Mouse (Mus musculus) bone marrow macrophage, adult 2 months (primary cell): ENCODE measurements around the gene Obscn. TPM values are rescaled to one million over a fixed set of nuclear protein-coding genes. Genes with fewer than 3 reads are reported as not detected.

Experiments used
- H3K27ac ChIP-seq: 2 replicates; pipeline ENCODE4 v1.5.1; 2012; ENCODE audit warnings: low read depth, low read length; ENCODE audit not compliant: insufficient read depth
- H3K4me1 ChIP-seq: 2 replicates; pipeline ENCODE4 v1.6.1; 2012; ENCODE audit warnings: low read length; ENCODE audit not compliant: control insufficient read depth, insufficient read depth
- H3K4me3 ChIP-seq: 2 replicates; pipeline ENCODE4 v1.5.1; 2012; ENCODE audit warnings: mild to moderate bottlenecking, low read length, moderate library complexity; ENCODE audit not compliant: insufficient read depth
- CTCF ChIP-seq: IDR thresholded peaks from 2 replicates; pipeline ENCODE4 v1.5.1; 2012; ENCODE audit warnings: low read depth, mild to moderate bottlenecking, low read length, moderate library complexity
- POLR2A ChIP-seq: IDR thresholded peaks from 2 replicates; pipeline ENCODE4 v1.6.1; 2012; ENCODE audit warnings: mild to moderate bottlenecking, low read depth, low read length, borderline replicate concordance
- polyA plus RNA-seq: library from polyadenylated mRNA; stranded (reverse); fragments of >200 nt; gene quantifications from 2 replicates; pipeline ENCODE4 v1.2.4, GENCODE M21; 2012; ENCODE audit not compliant: missing spikeins, insufficient read depth, insufficient read length

Obscn gene
- polyA plus RNA-seq, 1 experiment = not detected

GRCm38 (mm10) chr11:59149302-59149701 is 13.1 kb upstream of the Obscn start:
- Histone ChIP-seq H3K27ac (no peak overlapping the region), H3K4me1 (no peaks in the 10 kb centered on the region), H3K4me3 (no peak overlapping the region)
- TF ChIP-seq POLR2A (no peak), CTCF (no peak)

GRCm38 (mm10) chr11:59142962-59143361 is 6.8 kb upstream of the Obscn start:
- no peak overlapping the region for H3K27ac ChIP-seq
- TF ChIP-seq CTCF = no peak
- peaks cover 2% of the 10 kb centered on the region; the same call in 1 of the 2 replicates for H3K4me1 ChIP-seq
- no peak overlapping the region for H3K4me3 ChIP-seq

GRCm38 (mm10) chr11:59141772-59142370 is 5.7 kb upstream of the Obscn start:
- TF ChIP-seq CTCF = no peak
- TF ChIP-seq POLR2A = no peak
- H3K27ac ChIP-seq = no peak overlapping the region

GRCm38 (mm10) chr11:59138537-59139486 is 2.6 kb upstream of the Obscn start:
- peaks cover 2% of the 10 kb centered on the region; the same call in 1 of the 2 replicates for H3K4me1 ChIP-seq
- no peak for TF ChIP-seq POLR2A
- no peak for TF ChIP-seq CTCF
- H3K27ac ChIP-seq = no peak overlapping the region

More at GRCm38 (mm10) chr11:59141772-59142370, 5.7 kb upstream of the Obscn start:
- peak overlapping the region; percentile 27; the same call in 1 of the 2 replicates for H3K4me3 ChIP-seq
- peaks cover 2% of the 10 kb centered on the region; the same call in 1 of the 2 replicates for H3K4me1 ChIP-seq

GRCm38 (mm10) chr11:59136994-59137706 is 948 bp upstream of the Obscn start:
- no peak overlapping the region for H3K4me3 ChIP-seq

More at GRCm38 (mm10) chr11:59138537-59139486, 2.6 kb upstream of the Obscn start:
- no peak overlapping the region for H3K4me3 ChIP-seq

GRCm38 (mm10) chr11:59135051-59135820 is 966 bp downstream of the Obscn start:
- Histone ChIP-seq H3K4me3 (no peak overlapping the region), H3K4me1 (no peaks in the 10 kb centered on the region), H3K27ac (no peak overlapping the region)
- TF ChIP-seq POLR2A (no peak), CTCF (no peak)

More at GRCm38 (mm10) chr11:59136994-59137706, 948 bp upstream of the Obscn start:
- H3K27ac ChIP-seq = no peak overlapping the region
- TF ChIP-seq POLR2A = no peak
- no peak for TF ChIP-seq CTCF
- H3K4me1 ChIP-seq = peaks cover 2% of the 10 kb centered on the region; the same call in 1 of the 2 replicates

GRCm38 (mm10) chr11:59134373-59134997 is 1.7 kb downstream of the Obscn start:
- H3K4me3 ChIP-seq = no peak overlapping the region
- no peak for TF ChIP-seq POLR2A
- no peak for TF ChIP-seq CTCF
- no peaks in the 10 kb centered on the region for H3K4me1 ChIP-seq
- no peak overlapping the region for H3K27ac ChIP-seq

GRCm38 (mm10) chr11:59132065-59132464 is 4.1 kb downstream of the Obscn start:
- no peaks in the 10 kb centered on the region for H3K4me1 ChIP-seq
- TF ChIP-seq CTCF (no peak), POLR2A (no peak)
- no peak overlapping the region for H3K4me3 ChIP-seq
- no peak overlapping the region for H3K27ac ChIP-seq
